Mouse (Mus musculus) urinary bladder, postnatal 4 days (tissue): ENCODE measurements around the gene Gm10283.
"Not testable (repeated sequence)": the region's sequence is repeated elsewhere in the genome, so short reads cannot be mapped to it uniquely, and the experiment has no call there.

Experiments used
- DNase-seq, 2 experiments: peaks; one replicate each; pipeline ENCODE4 v3.0.0; 2021 to 2022; ENCODE audit warnings: low spot score in 2 of 2

The Gm10283 gene

DNA sequence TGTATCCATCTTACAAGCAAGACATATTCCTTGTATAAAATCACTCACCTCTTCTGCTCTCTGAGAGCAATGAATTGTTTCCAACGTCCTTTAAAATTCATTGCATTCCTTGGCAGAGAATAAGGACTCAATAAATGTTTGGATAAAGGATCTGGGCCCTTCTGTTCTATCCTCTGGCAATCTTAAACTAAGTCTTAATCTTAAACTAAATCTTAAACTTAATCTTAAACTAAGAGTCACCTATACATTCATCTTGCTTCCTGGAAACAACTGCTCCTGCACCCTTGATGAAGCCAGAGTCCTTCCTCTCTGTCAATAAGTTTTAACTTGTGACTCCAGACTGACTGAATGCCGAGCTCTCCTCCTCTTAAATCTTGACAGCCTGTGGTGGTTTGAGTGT is at the start of gene Gm10283:
Gene Gm10283, minus strand, starts transcription at position 101 of the 400 bp plus-strand sequence.
- no peak for DNase-seq

GRCm38 (mm10) chr8:60534945-60535344 is 31.9 kb upstream of the Gm10283 start:
- no peak for DNase-seq

DNA sequence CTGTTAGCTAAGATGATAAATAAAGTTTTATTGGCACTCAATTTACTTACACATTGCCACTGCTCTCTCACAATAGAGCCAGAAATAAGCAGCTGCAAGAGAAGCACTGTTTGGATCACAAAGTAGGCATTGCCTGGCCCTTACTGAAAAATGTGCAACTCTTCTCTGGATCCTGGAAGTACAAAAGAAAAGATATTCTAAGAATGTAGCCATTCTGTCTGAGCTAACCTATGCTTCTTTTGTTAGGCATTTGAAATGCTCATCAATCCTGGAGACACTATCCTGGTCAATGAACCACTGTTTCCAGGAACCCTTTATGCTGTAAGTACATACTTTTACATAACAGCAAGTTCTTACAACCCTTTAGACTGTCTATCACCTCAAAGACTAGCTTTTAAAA is 15.3 kb upstream of the Gm10283 start:
- DNase-seq, result no peak

DNA sequence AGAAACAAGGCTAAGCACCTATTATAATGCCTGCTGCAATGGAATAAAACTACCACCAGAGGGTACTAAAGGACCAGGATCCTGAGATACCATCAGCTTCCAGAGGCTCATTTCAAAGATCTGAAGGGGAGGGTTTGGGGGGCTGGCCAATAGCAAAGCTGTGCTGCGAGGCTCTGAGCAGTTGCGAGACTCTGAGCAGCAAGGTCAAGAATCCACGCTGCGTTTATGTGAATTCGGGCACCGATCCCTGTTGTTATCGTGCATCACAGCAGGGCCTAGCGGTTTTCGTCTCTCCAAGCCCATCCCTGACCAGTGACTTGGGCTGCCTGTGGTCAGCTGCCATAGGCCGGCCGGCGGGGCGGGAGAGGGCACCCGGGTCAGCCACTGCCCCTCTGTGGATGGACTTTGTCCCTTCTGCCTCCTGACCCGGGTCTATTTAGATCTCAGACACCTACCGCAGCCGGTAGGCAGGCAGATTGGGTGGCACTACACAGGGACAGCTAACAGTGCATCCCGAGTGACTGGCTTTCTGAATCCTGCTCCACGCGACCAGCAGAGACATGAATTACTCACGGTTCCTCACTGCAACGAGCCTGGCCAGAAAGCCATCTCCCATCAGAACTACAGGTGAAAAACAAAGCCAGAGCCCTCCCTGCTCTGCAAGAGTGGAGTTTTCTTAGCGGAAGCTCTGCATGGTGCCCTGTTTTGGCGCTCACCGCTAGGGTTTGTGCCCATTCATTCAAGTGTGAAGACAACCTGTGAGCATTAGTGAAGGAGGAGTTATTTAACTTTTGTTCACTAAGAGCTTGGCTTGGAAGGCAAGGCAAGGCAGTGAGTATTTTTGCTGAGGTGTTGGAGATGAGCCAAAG is 2.9 kb upstream of the Gm10283 start, which contains the start of gene Aadat:
Gene Aadat, plus strand, starts transcription at position 280 of the 869 bp plus-strand sequence.
- DNase-seq, result peak in 1 of 2 experiments; percentile 32

DNA sequence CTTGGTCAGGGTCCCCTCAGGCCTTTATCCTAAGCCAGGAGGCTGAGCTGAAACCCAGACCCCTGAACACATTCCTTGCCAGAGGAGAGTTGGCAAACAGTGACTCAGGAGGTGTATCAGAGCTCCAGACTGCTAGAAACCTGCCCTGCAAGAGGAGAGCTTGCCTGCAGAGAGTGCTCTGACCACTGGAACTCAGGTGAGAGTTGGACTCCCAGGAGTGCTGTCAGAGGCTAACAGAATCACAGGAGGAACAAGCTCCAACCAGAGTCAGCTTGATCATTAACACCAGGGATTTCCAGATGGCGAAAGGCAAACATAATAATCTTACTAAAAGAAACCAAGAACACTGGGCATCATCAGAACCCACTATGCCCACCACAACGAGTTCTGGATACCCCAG is 8.0 kb downstream of the Gm10283 start:
- DNase-seq, result not testable (repeated sequence)

GRCm38 (mm10) chr8:60494606-60495005 is 8.4 kb downstream of the Gm10283 start:
- no peak for DNase-seq

DNA sequence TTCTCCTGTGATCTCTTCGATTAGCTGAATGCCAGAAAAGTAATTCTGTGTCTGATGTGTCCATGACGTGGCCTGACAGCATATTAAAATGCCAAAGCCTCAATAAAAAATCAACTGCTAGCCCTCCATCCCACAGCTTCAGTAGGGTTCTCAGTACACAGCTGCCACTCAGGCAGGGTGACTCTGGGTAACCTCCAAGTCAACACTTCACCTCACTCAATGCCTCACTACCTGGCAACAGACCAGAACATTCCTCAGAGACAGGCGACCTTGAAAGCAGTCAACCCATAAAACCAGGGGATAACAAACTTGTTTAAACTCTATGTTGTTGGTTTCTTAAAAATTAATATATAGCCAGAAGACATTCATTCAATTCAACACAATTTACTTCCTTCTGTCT is 10.5 kb downstream of the Gm10283 start:
- DNase-seq, result no peak

- no peak for DNase-seq
These were observed 11.1 kb downstream of the Gm10283 start for GRCm38 (mm10) chr8:60491871-60492270.

- DNase-seq, result no peak
These were observed 12.9 kb downstream of the Gm10283 start for GRCm38 (mm10) chr8:60490147-60490546.

GRCm38 (mm10) chr8:60466686-60467335 is 36.2 kb downstream of the Gm10283 start:
- peak in 1 of 2 experiments; percentile 26 for DNase-seq

GRCm38 (mm10) chr8:60449296-60449695 is 53.7 kb downstream of the Gm10283 start:
- no peak for DNase-seq

GRCm38 (mm10) chr8:60444989-60445388 is 58.0 kb downstream of the Gm10283 start:
- DNase-seq, result no peak

DNA sequence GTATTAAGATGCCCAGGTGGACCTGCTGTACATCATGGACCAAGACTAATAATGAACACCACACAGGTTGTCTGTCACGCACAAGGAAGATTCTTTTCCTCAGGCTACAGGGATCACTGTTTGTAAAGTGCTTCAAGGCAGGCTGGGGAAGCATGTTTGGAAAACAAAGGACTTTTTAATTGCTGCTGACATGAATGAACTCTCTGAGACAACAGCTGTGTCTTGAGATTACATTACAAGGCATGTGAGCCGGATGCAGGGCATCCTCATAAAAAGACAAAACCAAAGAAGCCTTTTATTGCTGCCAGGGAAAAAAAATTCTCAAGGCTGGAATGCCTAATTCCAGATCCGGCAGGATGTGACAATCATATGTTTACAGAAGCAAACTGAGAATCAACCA is 64.4 kb downstream of the Gm10283 start:
- no peak for DNase-seq

- no peak for DNase-seq
These were observed 66.1 kb downstream of the Gm10283 start for GRCm38 (mm10) chr8:60436872-60437271.

DNA sequence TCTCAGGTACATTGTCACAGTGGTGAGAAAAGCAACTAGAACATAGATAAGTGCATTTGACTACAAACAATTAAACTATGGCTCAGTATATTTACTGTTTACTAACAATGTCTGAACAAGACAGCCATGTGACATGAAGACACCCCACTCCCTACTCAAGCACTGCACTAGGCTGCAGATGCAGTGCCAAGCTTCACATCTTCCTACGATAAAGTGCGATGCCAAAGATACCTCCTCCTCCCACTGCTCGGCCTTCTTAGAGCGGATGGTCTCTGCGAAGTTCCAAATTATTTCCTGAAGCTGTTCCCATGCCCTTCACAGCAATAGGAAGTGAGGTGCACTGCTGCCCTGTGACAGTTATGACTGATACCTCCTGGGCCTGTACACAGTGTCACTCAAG is 70.3 kb downstream of the Gm10283 start:
- DNase-seq, result no peak

- no peak for DNase-seq
These were observed 96.6 kb downstream of the Gm10283 start for GRCm38 (mm10) chr8:60406358-60406757.

DNA sequence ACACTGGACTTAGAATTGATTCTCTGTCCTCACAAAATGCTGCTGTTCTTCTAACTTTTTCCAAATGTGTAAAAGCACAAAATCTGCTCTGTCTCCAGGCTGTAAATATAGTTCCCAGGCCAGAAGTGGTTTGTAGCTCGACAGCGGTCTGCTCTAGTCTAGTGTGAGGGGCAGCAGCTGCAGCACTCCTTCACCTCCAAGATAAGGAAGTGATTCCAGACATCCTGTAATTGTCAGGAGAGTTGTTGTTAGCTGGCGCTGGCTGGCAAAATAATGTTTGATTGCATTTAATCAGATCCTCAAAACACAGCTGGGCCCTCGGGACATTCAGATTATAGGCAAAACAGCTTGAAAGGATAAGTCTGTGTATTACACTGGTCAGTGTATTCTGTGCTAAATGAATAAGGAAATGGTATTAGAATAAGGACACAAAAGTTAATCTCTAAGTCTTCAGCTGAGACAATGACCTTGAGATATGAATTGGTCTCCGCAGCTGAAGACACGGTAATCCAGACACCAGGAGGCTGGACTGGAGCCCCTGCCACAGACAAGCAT is 97.9 kb downstream of the Gm10283 start:
- DNase-seq, result no peak

- DNase-seq, result no peak
These were observed 109.3 kb downstream of the Gm10283 start for GRCm38 (mm10) chr8:60393675-60394074.

DNA sequence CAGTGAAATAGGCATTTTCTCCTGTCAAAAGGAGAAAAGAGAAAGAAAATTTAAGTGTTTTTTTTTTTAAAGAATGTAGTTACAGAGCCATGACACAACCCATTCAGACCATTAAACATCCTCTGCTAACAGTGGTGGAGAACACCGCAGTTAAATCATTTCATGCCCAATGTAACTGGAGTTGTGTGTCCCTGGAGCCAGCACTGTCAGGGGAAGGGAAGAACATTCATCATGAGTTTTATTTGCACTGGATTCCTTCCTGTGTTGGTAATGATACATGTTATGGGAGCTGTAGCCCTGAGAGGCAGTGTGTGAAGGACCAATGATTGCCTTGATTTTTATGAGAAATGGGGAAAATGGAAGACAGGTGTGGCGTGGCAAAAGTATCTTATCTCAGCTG is 116.4 kb downstream of the Gm10283 start:
- DNase-seq, result no peak
